Mouse (Mus musculus): Measurements from ENCODE around the gene Aff1.

DNA sequence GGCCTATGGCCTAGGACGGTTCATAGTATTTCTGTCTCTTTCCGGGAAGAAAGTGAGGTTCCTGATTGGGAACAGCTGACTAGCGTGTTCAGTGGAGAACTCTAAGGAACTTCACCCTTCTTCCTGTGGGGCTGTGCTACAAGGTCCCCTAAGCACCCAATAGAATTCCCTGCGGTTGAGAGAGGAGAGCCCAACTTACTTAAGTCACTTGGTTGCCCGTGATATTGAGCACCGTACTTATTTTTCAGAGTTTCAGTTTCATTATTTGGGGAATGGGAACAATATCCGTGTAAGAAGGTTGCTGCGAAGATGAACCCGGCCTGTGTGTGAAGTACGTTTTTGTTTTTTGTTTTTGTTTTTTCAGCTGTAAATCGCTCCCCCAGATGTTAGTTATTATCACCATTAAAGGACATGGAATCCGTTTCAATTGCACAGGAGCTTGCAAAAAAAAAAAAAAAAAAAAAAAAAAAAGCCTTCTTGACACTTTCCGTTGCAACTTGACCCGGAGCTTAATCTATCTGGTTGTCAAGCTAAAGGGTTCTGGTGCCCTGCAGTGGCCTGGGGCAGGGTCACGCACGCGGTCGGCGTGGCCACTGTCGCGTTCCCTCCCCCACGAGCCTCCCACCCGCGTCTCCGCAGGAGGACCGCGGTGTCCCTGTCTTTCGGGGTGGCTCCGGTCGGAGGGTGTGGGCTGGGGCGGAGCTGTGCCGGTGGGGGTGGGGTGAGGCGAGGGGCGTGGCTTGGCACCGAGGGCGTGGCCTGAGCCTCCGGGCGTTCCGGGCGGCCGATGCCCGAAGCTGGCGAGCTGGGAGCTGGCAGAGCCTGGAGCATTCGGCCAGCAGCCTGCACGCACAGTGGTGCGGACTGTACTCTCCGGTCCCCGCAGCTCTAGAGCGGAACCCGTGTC is at the start of gene Aff1:
- no peak for TF ChIP-seq GATA1 (IDR thresholded peaks at IDR 0.05; ENCODE audit: low read length)
- TF ChIP-seq TAL1 (IDR thresholded peaks at IDR 0.05; ENCODE audit: low read length) = no peak
